Mouse (Mus musculus) embryonic fibroblast, embryonic 13.5 days (primary cell): ENCODE data around the gene Actc1.

ENCODE experiments used
- CTCF ChIP-seq: IDR thresholded peaks from 2 replicates; pipeline ENCODE4 v1.5.1; 2011; ENCODE audit warnings: mild to moderate bottlenecking, control low read depth, low read length, moderate library complexity, borderline replicate concordance; ENCODE audit not compliant: insufficient read depth
- POLR2A ChIP-seq: IDR thresholded peaks from 2 replicates; pipeline ENCODE4 v1.6.1; 2011; ENCODE audit warnings: low read depth, mild to moderate bottlenecking, control low read depth, low read length, moderate library complexity

GRCm38 (mm10) chr2:114013295-114013771, 40.0 kb downstream of the Actc1 start, which contains the start of gene Gjd2:
- TF ChIP-seq POLR2A = no peak
- TF ChIP-seq CTCF = no peak
